Mouse (Mus musculus) spleen, adult 2 months (tissue): Measurements from ENCODE around the gene Chrna9. TPM values are rescaled to one million over a fixed set of nuclear protein-coding genes. Genes with fewer than 3 reads are reported as not detected.

Experiments used
- DNase-seq, 2 experiments: peaks; one replicate each; pipeline versions ENCODE4 v3.0.0 to v3.0.0-alpha.2; 2012 to 2021; ENCODE audit warnings: low spot score in 2 of 2, low read depth in 1 of 2
- H3K27ac ChIP-seq: fragments of 200-500 bp; 2 replicates; pipeline ENCODE4 v1.5.1; 2012; ENCODE audit warnings: low read length, inconsistent platforms; ENCODE audit not compliant: insufficient read depth
- H3K27me3 ChIP-seq: fragments of 200-500 bp; 2 replicates; pipeline ENCODE4 v1.6.1; 2012; ENCODE audit warnings: mild to moderate bottlenecking, moderate library complexity, low read length, inconsistent platforms; ENCODE audit not compliant: control insufficient read depth, insufficient read depth
- H3K36me3 ChIP-seq: fragments of 200-500 bp; 2 replicates; pipeline ENCODE4 v1.6.1; 2012; ENCODE audit warnings: mild to moderate bottlenecking, low read length, inconsistent platforms; ENCODE audit not compliant: control insufficient read depth, insufficient read depth
- H3K4me1 ChIP-seq: fragments of 200-500 bp; 2 replicates; pipeline ENCODE4 v1.6.1; 2011; ENCODE audit warnings: inconsistent platforms; ENCODE audit not compliant: control insufficient read depth, insufficient read depth, insufficient read length
- H3K4me3 ChIP-seq: fragments of 200-500 bp; 2 replicates; pipeline ENCODE4 v1.5.1; 2011; ENCODE audit warnings: mild to moderate bottlenecking, inconsistent platforms; ENCODE audit not compliant: insufficient read depth, insufficient read length; ENCODE audit errors: extremely low read depth
- CTCF ChIP-seq: fragments of 200-500 bp; IDR thresholded peaks from 2 replicates; pipeline ENCODE4 v1.5.1; 2011; ENCODE audit warnings: mild to moderate bottlenecking, inconsistent platforms; ENCODE audit not compliant: insufficient read depth, insufficient read length, insufficient replicate concordance; ENCODE audit errors: extremely low read depth
- POLR2A ChIP-seq: fragments of 200-500 bp; IDR thresholded peaks from 2 replicates; pipeline ENCODE4 v1.6.1; 2011; ENCODE audit warnings: low read depth, low read length, inconsistent platforms
- WGBS: fragments of 180-500 bp; shearing (Covaris S2); methylation state at CpG from one replicate; pipeline ENCODE4 v1.1.7; 2018; 5-methylcytosine and 5-hydroxymethylcytosine counted together
- polyA plus RNA-seq: library from polyadenylated mRNA; depleted of rRNA; stranded (reverse); fragments of >200 nt; gene quantifications from 2 replicates; pipeline ENCODE4 v1.2.3, GENCODE M21; 2012

Gene Chrna9
- polyA plus RNA-seq, 1 experiment, result 0.54 TPM

DNA sequence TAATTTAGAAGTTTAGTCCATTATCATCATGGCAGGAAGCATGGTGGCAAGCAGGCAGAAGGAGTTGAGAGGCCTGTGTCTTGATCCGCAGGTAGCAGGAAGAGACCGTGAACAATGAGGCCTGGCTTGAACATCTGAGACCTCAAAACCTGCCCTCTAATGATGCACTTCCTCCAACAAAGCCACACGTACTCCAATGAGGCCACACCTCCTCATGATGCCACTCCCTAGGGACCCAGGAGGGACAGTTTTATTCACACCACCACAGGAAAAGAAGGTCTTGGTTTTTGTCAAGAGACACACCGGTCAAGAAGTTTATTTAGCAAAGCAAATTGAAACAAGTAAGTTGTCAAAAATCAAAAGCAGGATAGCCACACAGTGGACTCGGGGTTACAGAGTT, 17.8 kb upstream of the Chrna9 start:
- Histone ChIP-seq H3K36me3 (no peaks in the 10 kb centered on the region), H3K27ac (no peak overlapping the region), H3K4me3 (no peak overlapping the region), H3K27me3 (no peaks in the 10 kb centered on the region), H3K4me1 (peaks cover 30% of the 10 kb centered on the region)
- TF ChIP-seq POLR2A (no peak), CTCF (no peak)
- WGBS, result 70% methylated on average over 5 of the region's 5 CpGs
- DNase-seq, result no peak

DNA sequence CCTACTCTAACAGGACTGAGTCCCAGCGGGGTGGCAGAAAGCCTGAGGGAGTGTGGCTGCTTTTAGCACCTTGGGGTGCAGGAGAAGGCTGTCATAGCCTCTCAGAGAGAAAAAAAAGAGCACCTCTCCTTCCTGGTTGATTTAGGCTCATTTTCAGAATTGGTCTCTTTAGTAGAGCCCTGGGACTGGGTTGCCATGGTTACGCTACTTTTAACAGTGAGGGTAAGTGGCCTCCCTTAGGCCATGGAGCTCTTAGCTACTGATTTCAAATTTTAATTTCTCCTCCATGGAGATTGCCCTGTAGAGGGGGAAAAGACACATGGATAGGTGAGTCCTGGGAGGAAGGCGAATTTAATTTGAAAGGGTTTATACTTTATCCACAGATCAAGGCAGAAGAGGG, 16.1 kb upstream of the Chrna9 start:
- no peak for DNase-seq
- TF ChIP-seq POLR2A, result no peak
- no peak for TF ChIP-seq CTCF
- Histone ChIP-seq H3K27me3 (no peaks in the 10 kb centered on the region), H3K27ac (peak overlapping the region; percentile 46), H3K36me3 (no peaks in the 10 kb centered on the region), H3K4me1 (peaks cover 27% of the 10 kb centered on the region), H3K4me3 (no peak overlapping the region)
- 68% methylated on average over 3 of the region's 3 CpGs for WGBS

DNA sequence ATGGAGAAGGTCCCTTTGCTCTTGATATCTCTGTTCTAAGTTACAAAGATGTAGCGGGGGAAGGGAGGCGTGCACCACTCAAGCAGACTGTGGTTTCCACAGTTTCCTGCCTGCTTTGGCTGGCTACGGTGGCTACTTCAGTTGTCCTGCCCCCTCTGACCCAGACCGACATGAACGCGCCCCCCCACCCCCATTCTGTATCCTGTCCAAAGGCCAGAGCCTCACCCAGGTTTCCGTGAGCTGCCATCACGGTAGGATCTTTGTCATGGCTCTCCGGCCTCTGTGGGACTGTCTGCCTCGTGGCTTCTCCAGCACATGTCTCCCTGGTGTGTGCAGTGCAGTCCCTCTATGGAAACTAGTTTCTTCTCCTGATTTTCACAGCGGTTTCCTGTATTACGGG, 15.4 kb upstream of the Chrna9 start:
- WGBS, result 10% methylated on average over 12 of the region's 12 CpGs
- no peaks in the 10 kb centered on the region for H3K27me3 ChIP-seq
- DNase-seq, result peak; percentile 55 to 69
- peak overlapping the region; percentile 15; the same call in 1 of the 2 replicates for H3K4me3 ChIP-seq
- no peaks in the 10 kb centered on the region for H3K36me3 ChIP-seq
- TF ChIP-seq CTCF (no peak), POLR2A (no peak)
- H3K27ac ChIP-seq, result peak overlapping the region; percentile 82
- H3K4me1 ChIP-seq, result peaks cover 27% of the 10 kb centered on the region

GRCm38 (mm10) chr5:65919904-65920303, 14.8 kb upstream of the Chrna9 start:
- Histone ChIP-seq H3K36me3 (no peaks in the 10 kb centered on the region), H3K27me3 (no peaks in the 10 kb centered on the region), H3K4me1 (peaks cover 29% of the 10 kb centered on the region), H3K27ac (peak overlapping the region; percentile 82), H3K4me3 (no peak overlapping the region)
- TF ChIP-seq POLR2A, result no peak
- no peak for TF ChIP-seq CTCF
- 87% methylated on average over 3 of the region's 3 CpGs for WGBS
- no peak for DNase-seq

DNA sequence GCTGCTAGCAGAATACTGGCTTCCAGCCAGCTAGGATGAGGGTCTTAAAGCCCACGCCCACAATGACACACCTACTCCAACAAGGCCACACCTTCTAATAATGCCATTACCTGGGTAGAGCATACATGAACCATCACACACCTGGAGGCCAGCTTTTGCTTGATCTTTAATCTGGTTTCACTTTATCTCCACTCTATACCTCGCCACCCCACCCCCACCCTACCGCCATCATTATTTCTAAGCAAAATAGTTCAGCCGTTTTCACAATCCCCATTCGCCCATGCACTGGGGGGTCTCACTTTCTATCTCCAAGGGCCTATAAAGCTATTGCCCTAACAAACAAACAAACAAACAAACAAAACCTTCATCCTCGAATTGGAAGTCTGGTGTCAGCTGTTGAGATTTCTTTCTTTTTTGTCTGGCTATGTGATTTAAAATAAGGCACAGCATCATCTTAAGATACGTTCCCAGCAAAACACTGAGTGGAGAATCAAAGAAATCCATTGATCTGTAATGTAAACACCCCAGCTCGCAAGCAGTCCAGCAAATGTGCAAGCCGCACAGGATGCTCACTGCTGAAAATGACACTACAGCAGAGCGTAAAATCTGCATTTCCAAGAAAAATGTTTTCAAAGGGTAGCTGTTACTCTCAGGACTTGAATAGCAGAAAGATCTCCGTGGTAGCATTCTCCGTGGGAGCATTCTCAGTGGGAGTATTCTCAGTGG, 13.9 kb upstream of the Chrna9 start:
- H3K4me1 ChIP-seq, result peaks cover 32% of the 10 kb centered on the region
- no peak overlapping the region for H3K4me3 ChIP-seq
- H3K27ac ChIP-seq, result peak overlapping the region; percentile 42
- no peaks in the 10 kb centered on the region for H3K27me3 ChIP-seq
- no peak for DNase-seq
- no peaks in the 10 kb centered on the region for H3K36me3 ChIP-seq
- TF ChIP-seq CTCF (no peak), POLR2A (no peak)
- 81% methylated on average over 12 of the region's 12 CpGs for WGBS

DNA sequence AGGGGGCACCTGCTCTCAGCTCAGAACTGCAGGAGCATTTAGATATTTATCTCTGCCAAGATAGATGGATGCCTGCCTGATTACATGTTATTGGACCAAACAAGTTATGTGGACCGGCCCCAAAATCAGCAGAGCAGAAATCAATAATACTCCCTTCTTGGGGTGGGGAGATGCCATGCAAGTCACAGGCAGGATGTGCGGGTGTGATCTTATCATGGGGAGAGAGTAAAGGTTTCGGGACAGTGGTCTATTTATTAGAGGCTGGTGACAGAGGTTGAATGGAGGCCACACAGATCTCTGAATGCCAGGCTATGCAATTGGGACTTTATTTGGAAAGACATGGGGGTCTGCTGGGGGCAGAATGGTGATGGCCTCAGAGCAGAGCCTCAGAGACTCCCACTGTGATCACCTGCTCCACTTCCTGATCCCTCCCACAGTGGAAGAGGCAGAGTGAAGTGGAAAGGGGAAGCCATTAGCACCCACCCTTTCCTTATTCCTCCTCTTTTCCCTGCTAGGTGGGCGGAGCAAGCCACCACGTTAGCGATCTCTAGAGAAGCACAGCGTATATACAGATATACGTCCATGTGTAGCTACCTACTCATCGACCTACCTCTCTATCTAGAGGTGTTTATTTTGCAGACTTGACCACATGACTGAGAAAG, 13.1 kb upstream of the Chrna9 start:
- TF ChIP-seq CTCF (no peak), POLR2A (no peak)
- H3K4me1 ChIP-seq, result peaks cover 36% of the 10 kb centered on the region

DNA sequence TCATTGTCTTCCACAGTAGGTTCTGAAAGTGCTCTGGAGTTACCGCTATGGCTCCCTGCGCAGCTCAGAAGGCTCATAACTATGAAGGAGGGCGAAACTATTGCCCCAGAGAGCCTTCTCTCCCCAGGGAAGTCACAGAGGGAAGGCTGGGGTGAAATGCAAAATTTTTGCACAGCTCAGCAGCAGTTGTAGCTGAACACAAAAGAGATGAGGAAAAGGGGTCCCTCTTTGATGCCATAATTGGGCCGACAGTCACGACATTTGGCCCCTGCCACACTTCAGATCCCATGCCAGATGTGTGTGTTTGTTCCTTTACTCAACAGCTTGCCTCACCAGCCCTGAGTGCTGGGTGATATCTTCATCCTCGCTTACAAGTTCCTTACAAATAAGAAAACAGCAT, 8.1 kb upstream of the Chrna9 start:
- H3K27ac ChIP-seq, result peak overlapping the region; percentile 68
- DNase-seq, result no peak
- WGBS, result 34% methylated on average over 6 of the region's 6 CpGs

More for the DNA sequence above, 13.1 kb upstream of the Chrna9 start:
- Histone ChIP-seq H3K27me3 (no peaks in the 10 kb centered on the region), H3K4me3 (no peak overlapping the region), H3K36me3 (no peaks in the 10 kb centered on the region), H3K27ac (peak overlapping the region; percentile 42)
- 63% methylated on average over 9 of the region's 9 CpGs for WGBS
- no peak for DNase-seq

More for the DNA sequence above, 8.1 kb upstream of the Chrna9 start:
- Histone ChIP-seq H3K4me3 (peak overlapping the region; percentile 2; the same call in 1 of the 2 replicates), H3K36me3 (no peaks in the 10 kb centered on the region), H3K4me1 (peaks cover 40% of the 10 kb centered on the region), H3K27me3 (no peaks in the 10 kb centered on the region)
- TF ChIP-seq CTCF, result no peak
- TF ChIP-seq POLR2A, result no peak
